Mouse (Mus musculus) midbrain, embryonic 14.5 days (tissue): ENCODE measurements at regions not wholly inside any gene's neighbourhood (a gene's known extent, or its start where the extent isn't known, plus 50 kb on each side); places are given as distances from the start of the nearest gene placed in this dataset.

ENCODE experiments used
- ATAC-seq: fragments of 200-750 bp; cut with Nextera tagmentation; 2 replicates; pipeline ENCODE4 v1.8.0; 2017; ENCODE audit warnings: moderate number of reproducible peaks, moderate library complexity; ENCODE audit not compliant: low FRiP score, low TSS enrichment
- DNase-seq: peaks from one replicate; pipeline ENCODE4 v3.0.0-alpha.2; 2015
- H3K27ac ChIP-seq: fragments of 300-500 bp; sonication (generic); replicated peaks from 2 replicates; pipeline ENCODE4 v1.5.1; 2014; ENCODE audit warnings: mild to moderate bottlenecking, low read depth, low read length, moderate library complexity
- H3K27me3 ChIP-seq: fragments of 300-500 bp; sonication (generic); 2 replicates; pipeline ENCODE4 v1.6.1; 2014; ENCODE audit warnings: low read length, control low read depth, mixed read lengths; ENCODE audit not compliant: control insufficient read depth, insufficient read depth
- H3K36me3 ChIP-seq: fragments of 300-500 bp; sonication (generic); 2 replicates; pipeline ENCODE4 v1.6.1; 2014; ENCODE audit warnings: low read length, control low read depth; ENCODE audit not compliant: control insufficient read depth, insufficient read depth
- H3K4me1 ChIP-seq: fragments of 300-500 bp; sonication (generic); 2 replicates; pipeline ENCODE4 v1.6.1; 2014; ENCODE audit warnings: mild to moderate bottlenecking, antibody characterized with exemption, low read length, control low read depth; ENCODE audit not compliant: control insufficient read depth, insufficient read depth
- H3K4me2 ChIP-seq: fragments of 300-500 bp; sonication (generic); 2 replicates; pipeline ENCODE4 v1.6.1; 2014; ENCODE audit warnings: mild to moderate bottlenecking, low read length, moderate library complexity
- H3K4me3 ChIP-seq: fragments of 300-500 bp; sonication (generic); replicated peaks from 2 replicates; pipeline ENCODE4 v1.5.1; 2014; ENCODE audit warnings: low read depth, low read length
- H3K9ac ChIP-seq: fragments of 300-500 bp; sonication (generic); replicated peaks from 2 replicates; pipeline ENCODE4 v1.6.1; 2014; ENCODE audit warnings: mild to moderate bottlenecking, low read length, moderate library complexity
- H3K9me3 ChIP-seq: fragments of 300-500 bp; sonication (generic); 2 replicates; pipeline ENCODE4 v1.6.1; 2016; ENCODE audit warnings: low read length, control low read depth, mixed read lengths; ENCODE audit not compliant: control insufficient read depth
- WGBS: fragments of 180-500 bp; shearing (Covaris S2); extraction: QIAGEN DNeasy Blood & Tissue Kit; methylation state at CpG from one replicate; pipeline ENCODE4 v1.1.7; 2014; 5-methylcytosine and 5-hydroxymethylcytosine counted together

DNA sequence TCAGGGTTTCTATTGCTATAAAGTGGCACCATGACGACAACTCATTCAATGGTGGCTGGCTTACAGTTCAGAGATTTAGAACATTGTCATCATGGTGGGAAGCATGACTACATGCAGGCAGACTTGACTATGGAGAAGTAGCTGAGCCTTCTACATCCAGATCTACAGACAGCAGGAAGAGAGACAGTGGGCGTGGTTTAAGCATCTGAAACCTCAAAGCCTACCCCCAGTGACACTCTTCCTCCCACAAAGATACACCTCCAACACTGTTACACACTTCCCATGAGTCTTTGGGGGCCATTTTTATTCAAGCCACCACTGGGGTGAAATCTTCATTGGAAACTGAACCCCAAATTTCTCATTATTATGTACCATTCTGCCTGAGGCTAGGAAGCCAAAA is 191.0 kb downstream of the Sox4 start:
- no peak for ATAC-seq
- H3K9me3 ChIP-seq = no peaks in the 10 kb centered on the region
- whole genome bisulfite sequencing = 87% methylated on average over 2 of the region's 2 CpGs
- no peak overlapping the region for H3K9ac ChIP-seq
- H3K27ac ChIP-seq = no peak overlapping the region
- no peak for DNase-seq
- H3K4me2 ChIP-seq = no peak overlapping the region
- H3K4me1 ChIP-seq = peaks cover 18% of the 10 kb centered on the region
- H3K36me3 ChIP-seq = no peaks in the 10 kb centered on the region
- no peaks in the 10 kb centered on the region for H3K27me3 ChIP-seq
- no peak overlapping the region for H3K4me3 ChIP-seq

DNA sequence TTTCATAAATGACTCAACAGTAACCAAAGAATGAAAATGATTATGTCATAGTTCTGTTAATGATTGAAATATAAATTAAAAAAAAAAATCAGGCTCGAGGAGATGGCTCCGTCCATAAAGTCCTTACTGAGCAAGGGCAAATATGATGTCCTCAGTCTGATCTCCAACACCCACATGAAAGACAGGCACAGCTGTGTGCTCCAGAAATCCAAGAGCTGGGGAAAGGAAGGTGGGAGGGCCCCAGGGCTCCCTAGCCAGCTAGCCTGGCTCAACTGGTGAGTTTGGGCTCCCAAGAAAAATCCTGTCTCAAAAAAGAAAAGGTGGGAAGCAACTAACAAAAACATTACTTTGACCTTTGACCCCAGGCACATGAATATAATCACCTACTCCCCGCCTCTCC is 194.5 kb downstream of the Sox4 start:
- Histone ChIP-seq H3K9me3 (no peaks in the 10 kb centered on the region), H3K27ac (no peak overlapping the region), H3K4me1 (peaks cover 35% of the 10 kb centered on the region), H3K9ac (no peak overlapping the region), H3K27me3 (no peaks in the 10 kb centered on the region), H3K36me3 (no peaks in the 10 kb centered on the region), H3K4me3 (no peak overlapping the region), H3K4me2 (no peak overlapping the region)
- ATAC-seq (no peak), DNase-seq (no peak)
- WGBS = 40% methylated on average over 3 of the region's 3 CpGs

DNA sequence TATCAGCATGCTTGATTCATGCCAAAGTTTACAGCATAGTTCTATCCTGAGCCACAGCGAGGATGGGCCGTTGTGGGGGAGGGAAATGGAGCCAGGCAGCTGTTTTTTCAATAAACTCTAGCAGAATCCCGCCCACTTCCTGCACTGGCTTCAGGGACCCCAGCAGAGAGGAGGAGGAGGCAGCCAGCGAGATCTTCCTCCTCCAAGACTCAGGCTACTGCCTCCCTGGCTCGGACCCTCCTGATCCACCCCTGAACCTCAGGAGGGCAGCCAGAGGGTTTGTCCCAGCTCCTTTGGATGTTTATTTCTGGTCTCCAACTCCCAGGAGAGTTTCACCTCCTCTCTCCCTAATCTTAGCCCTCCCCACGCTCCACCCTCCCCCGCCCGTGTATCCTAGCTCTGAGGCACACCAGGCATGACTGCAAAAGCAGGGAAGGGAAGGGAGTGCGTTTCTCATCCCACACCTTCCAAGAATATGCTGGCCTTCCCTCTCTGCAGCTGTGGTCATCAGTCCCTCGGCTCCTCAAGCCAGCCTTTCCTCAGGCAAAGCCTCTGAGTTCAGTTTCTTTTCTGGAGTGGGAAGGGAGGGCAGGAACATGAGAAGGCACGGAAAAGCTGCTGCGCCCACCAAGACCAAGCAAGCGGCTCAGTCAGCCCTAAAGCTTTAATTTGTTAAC is 195.5 kb downstream of the Sox4 start:
- 3% methylated on average over 13 of the region's 13 CpGs for WGBS
- peak overlapping the region; percentile 17; the same call in 1 of the 2 replicates for H3K4me3 ChIP-seq

DNA sequence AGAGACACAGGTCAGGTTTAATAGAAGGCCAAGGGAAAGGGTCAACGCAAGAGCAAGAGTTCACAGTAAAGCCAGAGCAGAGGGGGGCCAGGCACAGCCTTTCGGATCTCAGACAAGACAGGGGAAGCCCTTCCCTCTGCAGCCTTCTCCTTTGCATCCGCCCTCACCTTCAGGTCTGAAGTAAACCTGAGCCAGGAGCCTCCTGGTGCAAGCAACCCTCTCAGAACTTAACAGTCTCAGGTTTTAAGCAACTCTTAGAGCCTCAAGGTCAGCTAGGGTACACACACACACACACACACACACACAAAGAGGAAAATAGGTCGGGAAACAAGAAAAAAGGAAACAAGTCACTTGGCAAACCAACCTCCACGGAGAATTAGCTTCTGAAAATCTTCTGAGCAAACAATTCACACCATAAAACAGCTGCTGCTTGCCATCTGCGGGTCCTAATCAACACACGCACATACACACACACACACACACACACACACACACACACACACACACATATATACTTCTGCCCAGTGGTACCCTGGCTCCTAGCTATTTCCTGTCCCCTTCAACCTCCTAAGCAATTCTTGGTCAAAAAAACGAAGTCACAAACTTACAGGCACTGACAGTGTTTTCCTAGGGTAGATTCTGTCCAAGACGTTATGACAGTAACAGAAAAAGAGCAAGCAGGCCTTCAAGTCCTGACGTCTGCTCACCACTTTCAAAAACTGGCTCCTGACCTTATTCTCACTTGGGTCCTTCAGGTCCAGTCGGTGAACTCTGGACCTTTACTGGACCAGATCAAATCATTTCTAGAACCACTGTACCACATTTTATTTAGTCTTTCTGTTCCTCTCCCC is 196.4 kb downstream of the Sox4 start:
- DNase-seq (peak; percentile 46), ATAC-seq (no peak)
- Histone ChIP-seq H3K27me3 (no peaks in the 10 kb centered on the region), H3K27ac (peak overlapping the region; percentile 57; the same call in 1 of the 2 replicates), H3K4me1 (peaks cover 35% of the 10 kb centered on the region), H3K9me3 (no peaks in the 10 kb centered on the region), H3K9ac (0 out of 2 replicates have a peak overlapping the region, but pooled peaks have one; percentile 10), H3K4me3 (no peak overlapping the region), H3K4me2 (peak overlapping the region; percentile 54), H3K36me3 (no peaks in the 10 kb centered on the region)
- 26% methylated on average over 11 of the region's 11 CpGs for WGBS

More for the DNA sequence above, 195.5 kb downstream of the Sox4 start:
- H3K9me3 ChIP-seq = no peaks in the 10 kb centered on the region
- peak; percentile 50; the same call in 1 of the 2 replicates for ATAC-seq
- no peaks in the 10 kb centered on the region for H3K27me3 ChIP-seq
- peak; percentile 68 for DNase-seq
- H3K27ac ChIP-seq = peak overlapping the region; percentile 57
- H3K4me2 ChIP-seq = peak overlapping the region; percentile 54
- peaks cover 35% of the 10 kb centered on the region for H3K4me1 ChIP-seq
- no peaks in the 10 kb centered on the region for H3K36me3 ChIP-seq
- peak overlapping the region; percentile 36; the same call in 1 of the 2 replicates for H3K9ac ChIP-seq

DNA sequence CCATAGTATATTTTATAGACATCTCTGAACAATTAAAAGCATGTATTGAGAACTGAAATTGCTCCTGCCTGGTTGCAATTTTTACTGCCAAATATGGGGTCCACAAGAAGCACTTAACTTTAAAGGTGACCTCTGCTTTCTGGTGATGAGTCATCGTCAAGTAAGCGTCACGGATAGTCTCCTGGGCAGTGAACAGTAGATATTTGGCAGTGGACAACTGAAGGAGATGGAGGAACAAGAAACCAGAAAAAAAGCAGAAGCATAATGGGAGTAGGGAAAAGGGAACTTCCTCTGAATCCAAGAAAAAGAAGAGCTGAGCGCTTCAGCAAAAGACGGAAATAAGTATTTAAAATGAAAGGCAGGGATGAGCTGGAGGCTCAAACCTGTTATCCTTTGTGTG is 199.3 kb downstream of the Sox4 start:
- H3K9me3 ChIP-seq = no peaks in the 10 kb centered on the region
- 90% methylated on average over 5 of the region's 5 CpGs for WGBS
- no peak for DNase-seq
- no peak overlapping the region for H3K27ac ChIP-seq
- no peaks in the 10 kb centered on the region for H3K36me3 ChIP-seq
- H3K9ac ChIP-seq = no peak overlapping the region
- no peak for ATAC-seq
- no peaks in the 10 kb centered on the region for H3K27me3 ChIP-seq
- no peak overlapping the region for H3K4me3 ChIP-seq
- peaks cover 33% of the 10 kb centered on the region for H3K4me1 ChIP-seq
- H3K4me2 ChIP-seq = no peak overlapping the region

DNA sequence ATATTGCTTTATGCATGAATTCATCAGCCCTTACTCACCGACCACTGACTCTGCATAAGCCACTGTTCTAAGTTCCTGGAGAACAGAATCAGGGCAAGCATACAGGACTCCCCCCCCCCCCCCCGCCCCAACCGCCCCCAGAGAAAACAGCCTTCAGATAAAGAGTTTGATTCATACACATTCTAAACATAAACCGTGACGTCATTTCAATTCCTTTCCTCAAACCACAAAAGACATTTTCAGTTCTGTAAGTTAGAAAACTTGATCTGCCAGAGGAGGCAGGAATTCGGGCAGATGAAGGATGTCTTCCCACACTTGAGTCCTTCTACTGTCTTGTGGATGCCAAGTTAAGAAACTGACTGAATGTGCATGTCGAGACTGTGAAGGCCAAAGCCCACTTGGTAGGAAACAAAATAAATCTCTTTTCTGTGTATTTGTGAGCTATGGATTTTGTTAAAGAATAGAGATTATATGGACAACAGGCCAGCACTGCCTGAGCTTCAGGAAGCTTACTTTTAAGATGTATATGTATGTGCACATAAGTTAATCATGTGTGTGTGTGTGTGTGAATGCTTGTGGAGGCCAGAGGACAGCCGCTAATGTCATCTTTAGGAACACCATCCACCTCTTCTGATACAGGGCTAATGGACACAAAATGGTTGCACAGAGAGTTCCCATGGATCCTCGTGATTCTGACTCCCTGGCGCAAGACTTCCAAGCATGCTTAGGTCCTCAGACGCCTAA is 202.4 kb downstream of the Sox4 start:
- H3K4me1 ChIP-seq = 0 out of 2 replicates have a peak, but pooled peaks cover 6% of the 10 kb centered on the region
- no peaks in the 10 kb centered on the region for H3K9me3 ChIP-seq
- H3K4me2 ChIP-seq = no peak overlapping the region
- H3K9ac ChIP-seq = no peak overlapping the region
- no peak overlapping the region for H3K27ac ChIP-seq
- ATAC-seq (no peak), DNase-seq (no peak)
- 89% methylated on average over 11 of the region's 11 CpGs for WGBS
- no peaks in the 10 kb centered on the region for H3K27me3 ChIP-seq
- no peaks in the 10 kb centered on the region for H3K36me3 ChIP-seq
- no peak overlapping the region for H3K4me3 ChIP-seq

DNA sequence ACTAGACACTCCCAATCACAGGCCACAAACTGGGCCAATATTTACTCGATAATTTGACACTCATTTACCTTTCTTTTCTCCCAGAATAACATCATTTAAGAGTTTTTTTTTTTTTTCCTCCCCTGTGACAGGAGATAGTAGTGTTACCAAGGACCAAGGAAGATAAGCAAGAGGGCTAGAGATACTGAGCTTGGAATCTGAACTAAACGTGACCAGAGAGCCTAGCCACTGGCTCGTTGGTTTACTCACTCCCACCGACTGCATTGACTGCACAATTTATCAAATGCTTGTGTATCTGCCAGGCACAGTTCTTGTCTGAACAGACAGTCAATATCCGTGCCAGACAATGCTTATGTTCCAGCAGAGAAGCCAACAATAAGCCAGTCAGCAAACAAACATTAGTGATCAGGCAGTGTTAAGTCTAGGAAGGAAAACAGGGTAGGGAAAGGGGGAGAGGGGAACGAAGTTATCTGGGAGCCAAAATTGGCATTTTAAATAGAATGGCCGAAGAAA is 213.3 kb downstream of the Sox4 start:
- Histone ChIP-seq H3K4me1 (0 out of 2 replicates have a peak, but pooled peaks cover 6% of the 10 kb centered on the region), H3K9me3 (no peaks in the 10 kb centered on the region), H3K9ac (no peak overlapping the region), H3K4me2 (no peak overlapping the region), H3K27ac (no peak overlapping the region), H3K36me3 (no peaks in the 10 kb centered on the region), H3K27me3 (no peaks in the 10 kb centered on the region), H3K4me3 (no peak overlapping the region)
- 63% methylated on average over 7 of the region's 7 CpGs for WGBS
- DNase-seq (no peak), ATAC-seq (no peak)
